Mouse (Mus musculus): ENCODE measurements around the gene Gm20388. TPM values are rescaled to one million over a fixed set of nuclear protein-coding genes. Genes with fewer than 3 reads are reported as not detected.

Gene Gm20388
- polyA plus RNA-seq, 2 experiments = 8.5 TPM; not detected in 1

GRCm38 (mm10) chr8:122616181-122616905, 2705.7 kb downstream of the Gm20388 start:
- Histone ChIP-seq H3K4me1 (replicated peaks; ENCODE audit: control insufficient read depth in 2 of 2, insufficient read depth in 2 of 2, low read length in 1 of 2) (peaks cover 21 to 23% of the 10 kb centered on the region in 2 experiments), H3K27me3 (ENCODE audit: control insufficient read depth, insufficient read depth, low read length) (no peaks in the 10 kb centered on the region), H3K36me3 (replicated peaks; ENCODE audit: control insufficient read depth, insufficient read depth, low read depth) (no peaks in the 10 kb centered on the region), H3K4me2 (ENCODE audit: low read depth) (no peak overlapping the region), H3K9me3 (ENCODE audit: control insufficient read depth, low read length) (no peaks in the 10 kb centered on the region), H3K27ac (no peak overlapping the region), H3K9ac (replicated peaks) (no peak overlapping the region), H3K4me3 (ENCODE audit: insufficient read depth in 1 of 2, low read depth in 2 of 2, low read length in 2 of 2) (no peak overlapping the region)
- TF ChIP-seq EP300 (IDR thresholded peaks at IDR 0.05; ENCODE audit: low read depth) (no peak), CTCF (IDR thresholded peaks at IDR 0.05; ENCODE audit: low read depth) (no peak)
- DNase-seq (ENCODE audit: low read depth in 3 of 3, low spot score in 3 of 3) = no peak
- WGBS (ENCODE audit: insufficient replicate concordance) = 67% methylated on average over 9 of the region's 9 CpGs
- ATAC-seq (ENCODE audit: insufficient read depth) = no peak

- Histone ChIP-seq H3K36me3 (replicated peaks; ENCODE audit: control insufficient read depth, insufficient read depth, low read depth) (no peaks in the 10 kb centered on the region), H3K4me1 (replicated peaks; ENCODE audit: control insufficient read depth in 2 of 2, insufficient read depth in 2 of 2, low read length in 1 of 2) (peaks cover 13 to 14% of the 10 kb centered on the region in 2 experiments), H3K9ac (replicated peaks) (no peak overlapping the region; the same call in 1 of the 2 replicates), H3K4me3 (ENCODE audit: insufficient read depth in 1 of 2, low read depth in 2 of 2, low read length in 2 of 2) (no peak overlapping the region), H3K4me2 (ENCODE audit: low read depth) (peak overlapping the region; percentile 43), H3K27ac (peak overlapping the region; percentile 64), H3K27me3 (ENCODE audit: control insufficient read depth, insufficient read depth, low read length) (no peaks in the 10 kb centered on the region), H3K9me3 (ENCODE audit: control insufficient read depth, low read length) (no peaks in the 10 kb centered on the region)
- peak; percentile 20; the same call in 1 of the 2 replicates for ATAC-seq (ENCODE audit: insufficient read depth)
- peak in 2 of 3 experiments; percentile 64 to 68 for DNase-seq (ENCODE audit: low read depth in 3 of 3, low spot score in 3 of 3)
- 34% methylated on average over 5 of the region's 7 CpGs for WGBS (ENCODE audit: insufficient replicate concordance)
- no peak for TF ChIP-seq EP300 (IDR thresholded peaks at IDR 0.05; ENCODE audit: low read depth)
- peak; percentile 80 for TF ChIP-seq CTCF (IDR thresholded peaks at IDR 0.05; ENCODE audit: low read depth)
These were observed 2707.4 kb downstream of the Gm20388 start for GRCm38 (mm10) chr8:122617947-122618546.

- Histone ChIP-seq H3K27me3 (ENCODE audit: control insufficient read depth, insufficient read depth, low read length) (no peaks in the 10 kb centered on the region), H3K4me2 (ENCODE audit: low read depth) (peak overlapping the region; percentile 43), H3K4me3 (ENCODE audit: insufficient read depth in 1 of 2, low read depth in 2 of 2, low read length in 2 of 2) (no peak overlapping the region), H3K9ac (replicated peaks) (peak overlapping the region; percentile 38), H3K9me3 (ENCODE audit: control insufficient read depth, low read length) (no peaks in the 10 kb centered on the region), H3K27ac (peak overlapping the region; percentile 64), H3K4me1 (replicated peaks; ENCODE audit: control insufficient read depth in 2 of 2, insufficient read depth in 2 of 2, low read length in 1 of 2) (peaks cover 13 to 14% of the 10 kb centered on the region in 2 experiments), H3K36me3 (replicated peaks; ENCODE audit: control insufficient read depth, insufficient read depth, low read depth) (no peaks in the 10 kb centered on the region)
- DNase-seq (ENCODE audit: low read depth in 3 of 3, low spot score in 3 of 3) (peak; percentile 75 to 79 (median 78)), ATAC-seq (ENCODE audit: insufficient read depth) (peak; percentile 94)
- no peak for TF ChIP-seq CTCF (IDR thresholded peaks at IDR 0.05; ENCODE audit: low read depth)
- peak; percentile 85 for TF ChIP-seq EP300 (IDR thresholded peaks at IDR 0.05; ENCODE audit: low read depth)
- WGBS (ENCODE audit: insufficient replicate concordance) = 14% methylated on average over 6 of the region's 6 CpGs
These were observed 2708.2 kb downstream of the Gm20388 start for GRCm38 (mm10) chr8:122618660-122619378.

GRCm38 (mm10) chr8:122620446-122620845, 2709.8 kb downstream of the Gm20388 start:
- no peaks in the 10 kb centered on the region for H3K9me3 ChIP-seq (ENCODE audit: control insufficient read depth, low read length)
- no peaks in the 10 kb centered on the region for H3K36me3 ChIP-seq (replicated peaks; ENCODE audit: control insufficient read depth, insufficient read depth, low read depth)
- no peak for ATAC-seq (ENCODE audit: insufficient read depth)
- DNase-seq (ENCODE audit: low read depth in 3 of 3, low spot score in 3 of 3) = no peak
- 28% methylated on average over 5 of the region's 5 CpGs for WGBS (ENCODE audit: insufficient replicate concordance)
- H3K27ac ChIP-seq = no peak overlapping the region
- no peak overlapping the region for H3K4me2 ChIP-seq (ENCODE audit: low read depth)
- H3K4me1 ChIP-seq (replicated peaks; ENCODE audit: control insufficient read depth in 2 of 2, insufficient read depth in 2 of 2, low read length in 1 of 2) = peaks cover 13 to 14% of the 10 kb centered on the region in 2 experiments
- no peaks in the 10 kb centered on the region for H3K27me3 ChIP-seq (ENCODE audit: control insufficient read depth, insufficient read depth, low read length)
- no peak overlapping the region for H3K4me3 ChIP-seq (ENCODE audit: insufficient read depth in 1 of 2, low read depth in 2 of 2, low read length in 2 of 2)
- no peak overlapping the region for H3K9ac ChIP-seq (replicated peaks)
- TF ChIP-seq EP300 (IDR thresholded peaks at IDR 0.05; ENCODE audit: low read depth) = no peak
- no peak for TF ChIP-seq CTCF (IDR thresholded peaks at IDR 0.05; ENCODE audit: low read depth)

GRCm38 (mm10) chr8:122622727-122623126, 2712.1 kb downstream of the Gm20388 start, which contains the start of gene Pabpn1l:
Pabpn1l (minus strand) TSS chr8:122622739.
- no peak for ATAC-seq (ENCODE audit: insufficient read depth)
- no peak within 1 kb of the TSS for H3K9ac ChIP-seq (replicated peaks)
- TF ChIP-seq EP300 (IDR thresholded peaks at IDR 0.05; ENCODE audit: low read depth) (no peak), CTCF (IDR thresholded peaks at IDR 0.05; ENCODE audit: low read depth) (no peak)
- no peaks in the 10 kb centered on the region for H3K9me3 ChIP-seq (ENCODE audit: control insufficient read depth, low read length)
- H3K4me2 ChIP-seq (ENCODE audit: low read depth) = no peak within 1 kb of the TSS
- peaks cover 13 to 14% of the 10 kb centered on the region in 2 experiments for H3K4me1 ChIP-seq (replicated peaks; ENCODE audit: control insufficient read depth in 2 of 2, insufficient read depth in 2 of 2, low read length in 1 of 2)
- H3K27ac ChIP-seq = no peak within 1 kb of the TSS
- H3K36me3 ChIP-seq (replicated peaks; ENCODE audit: control insufficient read depth, insufficient read depth, low read depth) = no peaks in the 10 kb centered on the region
- H3K27me3 ChIP-seq (ENCODE audit: control insufficient read depth, insufficient read depth, low read length) = no peaks in the 10 kb centered on the region
- H3K4me3 ChIP-seq (ENCODE audit: insufficient read depth in 1 of 2, low read depth in 2 of 2, low read length in 2 of 2) = no peak within 1 kb of the TSS
- WGBS (ENCODE audit: insufficient replicate concordance) = 54% methylated on average over 6 of the region's 6 CpGs
- no peak for DNase-seq (ENCODE audit: low read depth in 3 of 3, low spot score in 3 of 3)

Data from liver, embryonic 14.5 days (tissue).